Mouse (Mus musculus) hindbrain, embryonic 14.5 days (tissue): ENCODE measurements around the gene Hpcal1. TPM values are rescaled to one million over a fixed set of nuclear protein-coding genes. Genes with fewer than 3 reads are reported as not detected.

Experiments used
- ATAC-seq: fragments of 200-750 bp; cut with Nextera tagmentation; 2 replicates; pipeline ENCODE4 v1.8.0; 2017; ENCODE audit warnings: moderate number of reproducible peaks, mild to moderate bottlenecking, moderate TSS enrichment, moderate library complexity; ENCODE audit not compliant: low FRiP score
- DNase-seq: peaks from one replicate; pipeline ENCODE4 v3.0.0-alpha.2; 2015; ENCODE audit warnings: low spot score
- H3K27ac ChIP-seq: fragments of 300-500 bp; sonication (generic); 2 replicates; pipeline ENCODE4 v1.5.1; 2014; ENCODE audit warnings: mild to moderate bottlenecking, moderate library complexity
- H3K27me3 ChIP-seq: fragments of 300-500 bp; sonication (generic); 2 replicates; pipeline ENCODE4 v1.6.1; 2014; ENCODE audit warnings: mild to moderate bottlenecking, low read length, mixed read lengths; ENCODE audit not compliant: control insufficient read depth, insufficient read depth
- H3K36me3 ChIP-seq: fragments of 300-500 bp; sonication (generic); replicated peaks from 2 replicates; pipeline ENCODE4 v1.6.1; 2014; ENCODE audit not compliant: control insufficient read depth, insufficient read depth
- H3K4me1 ChIP-seq: fragments of 300-500 bp; sonication (generic); replicated peaks from 2 replicates; pipeline ENCODE4 v1.6.1; 2014; ENCODE audit warnings: antibody characterized with exemption, low read length, mixed read lengths; ENCODE audit not compliant: control insufficient read depth, insufficient read depth
- H3K4me2 ChIP-seq: fragments of 300-500 bp; sonication (generic); replicated peaks from 2 replicates; pipeline ENCODE4 v1.6.1; 2014; ENCODE audit warnings: mild to moderate bottlenecking, moderate library complexity
- H3K4me3 ChIP-seq: fragments of 300-500 bp; sonication (generic); replicated peaks from 2 replicates; pipeline ENCODE4 v1.5.1; 2014; ENCODE audit warnings: mild to moderate bottlenecking, low read length
- H3K9ac ChIP-seq: fragments of 300-500 bp; sonication (generic); 2 replicates; pipeline ENCODE4 v1.6.1; 2014
- H3K9me3 ChIP-seq: fragments of 300-500 bp; sonication (generic); 2 replicates; pipeline ENCODE4 v1.6.1; 2016; ENCODE audit warnings: low read length; ENCODE audit not compliant: control insufficient read depth
- WGBS: fragments of 180-500 bp; shearing (Covaris S2); extraction: QIAGEN DNeasy Blood & Tissue Kit; methylation state at CpG from one replicate; pipeline ENCODE4 v1.1.7; 2014; 5-methylcytosine and 5-hydroxymethylcytosine counted together
- polyA plus RNA-seq: library from polyadenylated mRNA; unstranded; fragments of >200 nt; fragmentation: Nextera tagmentation; extraction: Ambion mirVana; gene quantifications from 2 replicates; pipeline ENCODE4 v1.2.1, GENCODE M21; 2014

Hpcal1 gene
- polyA plus RNA-seq, 1 experiment from 2014 or later: 125 TPM

GRCm38 (mm10) chr12:17741637-17742364 is 51.1 kb downstream of the Hpcal1 start:
- peak overlapping the region; percentile 40; the same call in 1 of the 2 replicates for H3K27ac ChIP-seq
- no peaks in the 10 kb centered on the region for H3K27me3 ChIP-seq
- H3K4me3 ChIP-seq: no peak overlapping the region
- H3K4me1 ChIP-seq: peaks cover 24% of the 10 kb centered on the region
- no peaks in the 10 kb centered on the region for H3K9me3 ChIP-seq
- no peaks in the 10 kb centered on the region for H3K36me3 ChIP-seq
- H3K4me2 ChIP-seq: no peak overlapping the region
- no peak overlapping the region for H3K9ac ChIP-seq
- DNase-seq (no peak), ATAC-seq (0 out of 2 replicates have a peak, but pooled peaks have one; percentile 15)
- 64% methylated on average over 17 of the region's 17 CpGs for WGBS

GRCm38 (mm10) chr12:17742571-17743321 is 52.1 kb downstream of the Hpcal1 start:
- Histone ChIP-seq H3K9me3 (no peaks in the 10 kb centered on the region), H3K4me1 (peaks cover 33% of the 10 kb centered on the region), H3K9ac (no peak overlapping the region), H3K4me3 (no peak overlapping the region), H3K27me3 (no peaks in the 10 kb centered on the region), H3K4me2 (no peak overlapping the region), H3K36me3 (no peaks in the 10 kb centered on the region), H3K27ac (peak overlapping the region; percentile 40; the same call in 1 of the 2 replicates)
- ATAC-seq (no peak), DNase-seq (no peak)
- WGBS: 86% methylated on average over 11 of the region's 11 CpGs

- ATAC-seq (no peak), DNase-seq (no peak)
- no peak overlapping the region for H3K27ac ChIP-seq
- H3K9ac ChIP-seq: no peak overlapping the region
- H3K4me2 ChIP-seq: no peak overlapping the region
- H3K4me1 ChIP-seq: peaks cover 49% of the 10 kb centered on the region
- no peaks in the 10 kb centered on the region for H3K36me3 ChIP-seq
- no peaks in the 10 kb centered on the region for H3K27me3 ChIP-seq
- H3K4me3 ChIP-seq: no peak overlapping the region
- 75% methylated on average over 7 of the region's 7 CpGs for WGBS
- no peaks in the 10 kb centered on the region for H3K9me3 ChIP-seq
Measured at GRCm38 (mm10) chr12:17745431-17745830, 54.8 kb downstream of the Hpcal1 start.

GRCm38 (mm10) chr12:17746725-17747124 is 56.1 kb downstream of the Hpcal1 start:
- no peak overlapping the region for H3K9ac ChIP-seq
- 11% methylated on average over 3 of the region's 3 CpGs for WGBS
- no peak overlapping the region for H3K4me2 ChIP-seq
- no peaks in the 10 kb centered on the region for H3K36me3 ChIP-seq
- H3K27ac ChIP-seq: peak overlapping the region; percentile 43; the same call in 1 of the 2 replicates
- H3K9me3 ChIP-seq: no peaks in the 10 kb centered on the region
- peak; percentile 63 for DNase-seq
- no peak overlapping the region for H3K4me3 ChIP-seq
- no peaks in the 10 kb centered on the region for H3K27me3 ChIP-seq
- H3K4me1 ChIP-seq: peaks cover 49% of the 10 kb centered on the region
- ATAC-seq: peak; percentile 46; the same call in 1 of the 2 replicates

GRCm38 (mm10) chr12:17747191-17748154 is 56.8 kb downstream of the Hpcal1 start:
- DNase-seq (no peak), ATAC-seq (0 out of 2 replicates have a peak, but pooled peaks have one; percentile 34)
- 33% methylated on average over 10 of the region's 10 CpGs for WGBS
- Histone ChIP-seq H3K4me2 (no peak overlapping the region), H3K9ac (no peak overlapping the region), H3K4me3 (no peak overlapping the region), H3K27ac (peak overlapping the region; percentile 43; the same call in 1 of the 2 replicates), H3K4me1 (peaks cover 45% of the 10 kb centered on the region), H3K27me3 (no peaks in the 10 kb centered on the region), H3K36me3 (no peaks in the 10 kb centered on the region), H3K9me3 (no peaks in the 10 kb centered on the region)

- H3K36me3 ChIP-seq: no peaks in the 10 kb centered on the region
- H3K4me1 ChIP-seq: peaks cover 45% of the 10 kb centered on the region
- H3K27me3 ChIP-seq: no peaks in the 10 kb centered on the region
- H3K27ac ChIP-seq: no peak overlapping the region
- WGBS: 33% methylated on average over 4 of the region's 4 CpGs
- no peak for DNase-seq
- no peak overlapping the region for H3K9ac ChIP-seq
- ATAC-seq: no peak
- H3K9me3 ChIP-seq: no peaks in the 10 kb centered on the region
- H3K4me3 ChIP-seq: no peak overlapping the region
- H3K4me2 ChIP-seq: no peak overlapping the region
Measured at GRCm38 (mm10) chr12:17748155-17748529, 57.5 kb downstream of the Hpcal1 start.

- H3K9me3 ChIP-seq: no peaks in the 10 kb centered on the region
- no peak overlapping the region for H3K4me3 ChIP-seq
- no peak overlapping the region for H3K4me2 ChIP-seq
- no peaks in the 10 kb centered on the region for H3K27me3 ChIP-seq
- H3K9ac ChIP-seq: no peak overlapping the region
- no peak for ATAC-seq
- no peaks in the 10 kb centered on the region for H3K36me3 ChIP-seq
- peak overlapping the region; percentile 51; the same call in 1 of the 2 replicates for H3K27ac ChIP-seq
- H3K4me1 ChIP-seq: peaks cover 49% of the 10 kb centered on the region
- no peak for DNase-seq
- 74% methylated on average over 3 of the region's 3 CpGs for WGBS
Measured at GRCm38 (mm10) chr12:17749784-17750183, 59.1 kb downstream of the Hpcal1 start.

- Histone ChIP-seq H3K4me3 (no peak overlapping the region), H3K27me3 (no peaks in the 10 kb centered on the region), H3K9me3 (no peaks in the 10 kb centered on the region), H3K4me1 (peaks cover 48% of the 10 kb centered on the region), H3K9ac (no peak overlapping the region; the same call in 1 of the 2 replicates), H3K4me2 (no peak overlapping the region), H3K36me3 (no peaks in the 10 kb centered on the region), H3K27ac (peak overlapping the region; percentile 51; the same call in 1 of the 2 replicates)
- no peak for ATAC-seq
- WGBS: 52% methylated on average over 4 of the region's 4 CpGs
- no peak for DNase-seq
Measured at GRCm38 (mm10) chr12:17750500-17750899, 59.8 kb downstream of the Hpcal1 start.
